Mouse (Mus musculus) layer of hippocampus, adult 8-10 months (tissue): ENCODE measurements around the gene Sec62. TPM values are rescaled to one million over a fixed set of nuclear protein-coding genes. Genes with fewer than 3 reads are reported as not detected.
"Not testable (repeated sequence)": the region's sequence is repeated elsewhere in the genome, so short reads cannot be mapped to it uniquely, and the experiment has no call there.

Experiments used
- DNase-seq, 2 experiments: peaks; one replicate each; pipeline ENCODE4 v3.0.0; 2022; ENCODE audit warnings: low spot score in 2 of 2
- total RNA-seq, 4 experiments: library from RNA; stranded (reverse); gene quantifications; 2 replicates each; pipeline ENCODE4 v1.2.4; 2022

Gene Sec62
- total RNA-seq, 4 experiments from 2014 or later = 90.6 to 104 (median 95.9) TPM

GRCm38 (mm10) chr3:30831848-30832606 lies 39.4 kb downstream of the Sec62 start:
- DNase-seq = no peak

GRCm38 (mm10) chr3:30833254-30833653 lies 40.6 kb downstream of the Sec62 start:
- DNase-seq = no peak

- no peak for DNase-seq
Measured at GRCm38 (mm10) chr3:30845755-30846154, 53.1 kb downstream of the Sec62 start.

- DNase-seq = no peak
Measured at GRCm38 (mm10) chr3:30847413-30847812, 54.7 kb downstream of the Sec62 start.

GRCm38 (mm10) chr3:30851422-30851821 lies 58.7 kb downstream of the Sec62 start:
- DNase-seq = no peak

- DNase-seq = no peak
Measured at GRCm38 (mm10) chr3:30853596-30853995, 60.9 kb downstream of the Sec62 start.

- peak; percentile 22 to 59 for DNase-seq
Measured at GRCm38 (mm10) chr3:30855604-30856458, 63.2 kb downstream of the Sec62 start, which contains the start of gene Gpr160. Gene Gpr160, plus strand, starts transcription at chr3:30855950.

- not testable (repeated sequence) for DNase-seq
Measured at GRCm38 (mm10) chr3:30859599-30859998, 66.9 kb downstream of the Sec62 start.

GRCm38 (mm10) chr3:30860705-30861104 lies 68.0 kb downstream of the Sec62 start:
- no peak for DNase-seq

- DNase-seq = no peak
Measured at GRCm38 (mm10) chr3:30863712-30864435, 71.2 kb downstream of the Sec62 start.

GRCm38 (mm10) chr3:30864640-30865039 lies 72.0 kb downstream of the Sec62 start:
- no peak for DNase-seq

- no peak for DNase-seq
Measured at GRCm38 (mm10) chr3:30868176-30868575, 75.5 kb downstream of the Sec62 start.

GRCm38 (mm10) chr3:30868625-30869024 lies 76.0 kb downstream of the Sec62 start:
- no peak for DNase-seq

- no peak for DNase-seq
Measured at GRCm38 (mm10) chr3:30869995-30870394, 77.3 kb downstream of the Sec62 start.

Other genes with a start within 250 kb of the Sec62 start
- gene Mecom, start 244.9 kb upstream of the Sec62 start, total RNA-seq = 1 to 10 TPM; 2.2 to 5.5 (median 4.5) TPM
- 1 to 10 TPM in 3 of 4 experiments, under 1 TPM in 1; 0.86 to 1.5 (median 1.1) TPM for gene Actrt3, start 192.9 kb upstream of the Sec62 start, total RNA-seq
- 10 to 100 TPM; 12.5 to 23.4 (median 19.9) TPM for gene Mynn, start 190.8 kb upstream of the Sec62 start, total RNA-seq
- gene Lrriq4, start 148.4 kb upstream of the Sec62 start, total RNA-seq = not detected
- under 1 TPM in 1 of 4 experiments, not detected in 3; 0.38 TPM for gene Lrrc34, start 145.0 kb upstream of the Sec62 start, total RNA-seq
- gene Lrrc31, start 93.0 kb upstream of the Sec62 start, total RNA-seq = under 1 TPM in 1 of 4 experiments, not detected in 3; 0.31 TPM
- not detected for gene Samd7, start 46.6 kb upstream of the Sec62 start, total RNA-seq
- gene Gpr160, start 63.1 kb downstream of the Sec62 start, total RNA-seq = 1 to 10 TPM in 3 of 4 experiments, under 1 TPM in 1; 0.43 to 3.3 (median 2.2) TPM
- gene Phc3, start 176.5 kb downstream of the Sec62 start, total RNA-seq = 10 to 100 TPM; 38.8 to 48.7 (median 45.4) TPM
- 10 to 100 TPM; 53.2 to 62.0 (median 57.1) TPM for gene Prkci, start 202.9 kb downstream of the Sec62 start, total RNA-seq